Mouse (Mus musculus) CH12.LX (cell line): ENCODE results near the gene Tex14.

Experiments
- CHD2 ChIP-seq: IDR thresholded peaks from 2 replicates; pipeline ENCODE4 v1.6.1; 2011; ENCODE audit warnings: low read length, improper control_type of control experiment
- E2F4 ChIP-seq: IDR thresholded peaks from 2 replicates; pipeline ENCODE4 v1.6.1; 2011; ENCODE audit warnings: low read depth, low read length, improper control_type of control experiment; ENCODE audit not compliant: insufficient replicate concordance
- ELF1 ChIP-seq: IDR thresholded peaks from 2 replicates; pipeline ENCODE4 v1.6.1; 2014; ENCODE audit warnings: low read depth, mild to moderate bottlenecking, inconsistent platforms, low read length, improper control_type of control experiment
- ETS1 ChIP-seq: conservative IDR thresholded peaks from 2 replicates; pipeline ENCODE4 v1.6.1; 2012; ENCODE audit warnings: low read depth, mild to moderate bottlenecking, inconsistent platforms, low read length, improper control_type of control experiment, moderate library complexity
- MAX ChIP-seq: IDR thresholded peaks from 2 replicates; pipeline ENCODE4 v1.6.1; 2011; ENCODE audit warnings: low read length, improper control_type of control experiment
- MAZ ChIP-seq: IDR thresholded peaks from 2 replicates; pipeline ENCODE4 v1.6.1; 2012; ENCODE audit warnings: low read depth, mild to moderate bottlenecking, inconsistent platforms, low read length, improper control_type of control experiment, moderate library complexity
- MYC ChIP-seq: IDR thresholded peaks from 2 replicates; pipeline ENCODE4 v1.6.1; 2011; ENCODE audit warnings: low read depth, mild to moderate bottlenecking, improper control_type of control experiment, low read length
- POLR2A ChIP-seq: IDR thresholded peaks from 2 replicates; pipeline ENCODE4 v1.6.1; 2011; ENCODE audit warnings: low read depth, mild to moderate bottlenecking, improper control_type of control experiment, low read length
- SMC3 ChIP-seq: IDR thresholded peaks from 2 replicates; pipeline ENCODE4 v1.6.1; 2011; ENCODE audit warnings: low read depth, low read length, improper control_type of control experiment

DNA sequence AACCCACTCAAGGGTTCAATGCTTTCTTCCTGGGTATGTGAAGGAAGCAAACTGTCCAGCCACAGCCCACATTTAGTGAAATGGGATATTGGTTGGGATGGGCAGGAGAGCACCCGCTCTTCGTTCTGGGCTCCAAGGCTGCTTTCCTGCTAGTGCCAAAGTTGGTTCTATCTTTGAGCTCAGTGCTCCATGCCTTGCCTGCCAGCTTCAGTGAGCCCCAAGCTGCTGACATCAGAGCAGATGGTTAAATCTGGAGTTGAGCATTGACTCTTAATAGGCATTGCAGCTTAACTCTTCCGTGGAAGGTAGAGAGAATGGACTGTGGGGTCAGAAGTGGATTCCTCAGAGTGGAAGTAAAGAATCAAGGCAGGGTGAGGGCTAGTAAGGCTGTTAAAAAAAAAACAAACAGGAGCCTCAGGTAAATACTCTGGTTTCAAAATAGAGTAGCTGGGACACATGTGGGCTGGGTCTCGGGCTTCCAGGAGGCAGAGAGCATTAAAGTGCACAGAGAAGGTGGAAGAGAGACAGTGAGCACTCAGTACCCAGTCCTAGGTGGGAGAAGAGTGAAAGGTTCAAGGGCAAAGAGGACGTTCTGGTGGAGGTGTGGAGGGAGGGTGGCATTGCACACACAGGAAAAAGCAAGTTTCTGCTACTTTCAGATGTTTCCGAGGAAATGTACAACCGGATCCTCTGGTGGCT is 163.5 kb downstream of the Tex14 start, which contains the start of gene Sept4:
- TF ChIP-seq E2F4 (no peak), ELF1 (no peak), MAX (no peak), CHD2 (no peak), POLR2A (no peak), MAZ (no peak), MYC (no peak), ETS1 (no peak), SMC3 (no peak)
